Mouse (Mus musculus) thymus, adult 2 months (tissue): ENCODE data around the gene Dnph1.

Source experiments
- CTCF ChIP-seq: fragments of 200-500 bp; IDR thresholded peaks from 2 replicates; pipeline ENCODE4 v1.5.1; 2012; ENCODE audit warnings: mild to moderate bottlenecking, control low read depth, low read length, moderate library complexity, borderline replicate concordance; ENCODE audit not compliant: control insufficient read depth, poor library complexity, insufficient read depth; ENCODE audit errors: extremely low read depth
- POLR2A ChIP-seq: fragments of 200-500 bp; IDR thresholded peaks from 2 replicates; pipeline ENCODE4 v1.6.1; 2012; ENCODE audit warnings: mild to moderate bottlenecking, low read length, control low read depth, moderate library complexity; ENCODE audit not compliant: control insufficient read depth, poor library complexity, insufficient read depth; ENCODE audit errors: extremely low read depth

- TF ChIP-seq CTCF, result no peak
- TF ChIP-seq POLR2A, result no peak
These were observed 42.0 kb upstream of the Dnph1 start for GRCm38 (mm10) chr17:46454539-46454938.
